Mouse (Mus musculus): ENCODE measurements around the gene 9130409I23Rik.
A peak's percentile ranks its signal among the peaks of the same experiment; 100 is the strongest.
"Not testable (repeated sequence)": the region's sequence is repeated elsewhere in the genome, so short reads cannot be mapped to it uniquely, and the experiment has no call there.

Gene 9130409I23Rik

GRCm38 (mm10) chr1:181035015-181035778 lies 15.8 kb upstream of the 9130409I23Rik start:
- not testable (repeated sequence) for DNase-seq

GRCm38 (mm10) chr1:181037623-181038022 lies 13.4 kb upstream of the 9130409I23Rik start:
- peak; percentile 33 to 45 for DNase-seq

- DNase-seq, result peak in 1 of 2 experiments; percentile 57
Measured at GRCm38 (mm10) chr1:181039652-181040051, 11.4 kb upstream of the 9130409I23Rik start.

- no peak for DNase-seq
Measured at GRCm38 (mm10) chr1:181047520-181047919, 3.5 kb upstream of the 9130409I23Rik start.

DNA sequence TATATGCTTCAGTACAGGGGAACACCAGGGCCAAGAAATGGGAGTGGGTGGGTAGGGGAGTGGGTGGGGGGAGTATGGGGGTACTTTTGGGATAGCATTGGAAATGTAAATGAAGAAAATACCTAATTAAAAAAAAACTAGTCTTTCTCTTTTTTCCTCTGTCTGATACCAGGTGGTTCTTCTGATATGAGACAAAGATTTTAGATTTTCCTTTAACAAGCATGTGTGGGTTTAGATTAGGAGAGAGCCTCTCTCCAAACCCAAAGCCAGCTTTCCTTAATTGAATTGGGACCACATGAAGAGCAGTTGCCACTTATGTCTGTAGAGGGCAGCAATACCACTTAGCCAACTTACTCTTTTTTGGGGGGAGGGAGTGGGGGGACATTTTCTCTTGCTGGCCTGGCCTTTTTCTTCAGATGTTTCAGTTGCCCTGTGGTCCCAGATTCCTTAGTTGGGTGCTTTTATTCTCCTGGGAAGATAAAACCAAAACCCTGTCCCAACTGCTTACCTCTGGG lies 1.7 kb upstream of the 9130409I23Rik start:
- no peak for DNase-seq

DNA sequence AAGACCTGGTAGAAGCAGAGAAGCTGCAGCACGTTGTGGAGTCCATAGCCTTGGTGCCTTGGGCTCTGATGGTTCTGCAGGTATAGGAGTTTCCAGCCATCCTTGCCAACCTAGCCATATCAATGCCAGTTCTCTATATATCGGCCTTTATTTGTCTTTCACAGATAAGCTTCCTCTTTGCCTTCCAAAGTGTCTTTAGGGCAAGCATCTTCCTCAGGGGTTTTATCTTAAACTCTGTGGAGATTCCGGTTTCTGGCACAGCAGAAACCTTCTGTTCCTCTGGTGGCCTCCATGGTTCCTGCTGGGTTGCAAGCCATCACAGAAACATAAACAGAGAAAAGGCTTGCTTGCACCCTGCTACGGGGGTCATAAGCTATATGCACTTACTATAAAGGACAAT lies 1.9 kb downstream of the 9130409I23Rik start:
- no peak for DNase-seq

DNA sequence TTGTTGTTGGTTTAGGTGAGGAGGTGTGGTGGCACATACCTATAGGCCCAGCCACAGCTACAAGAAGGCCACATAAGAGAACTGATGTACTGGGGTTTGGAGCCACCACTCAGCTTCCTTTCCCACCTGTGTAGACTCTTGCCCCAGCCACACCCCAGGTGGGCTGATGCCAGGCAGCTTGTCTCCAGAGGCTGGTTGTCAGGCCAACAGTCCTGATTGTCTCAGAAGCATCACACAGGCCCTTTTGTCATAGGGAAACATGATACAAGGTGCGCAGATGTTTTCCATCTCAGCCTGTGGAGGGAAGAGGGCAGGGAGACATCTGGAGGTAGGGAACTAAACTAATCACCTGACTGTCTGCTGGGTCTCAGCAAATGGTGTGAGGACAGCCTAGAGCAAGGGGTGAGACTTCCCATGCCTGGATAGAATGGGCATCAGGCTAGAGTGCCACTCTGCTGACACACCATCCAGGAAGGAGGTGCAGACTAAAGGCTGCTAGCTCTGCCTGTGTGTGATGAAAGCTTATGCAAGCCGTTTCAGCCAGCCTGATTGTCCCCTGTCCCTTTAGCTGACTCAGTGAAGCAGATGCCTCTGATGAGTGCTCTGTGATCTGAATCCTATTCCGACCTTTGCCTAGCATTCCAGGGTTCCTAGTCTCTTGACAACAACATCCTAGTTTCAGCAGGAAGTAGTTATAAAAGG lies 10.9 kb downstream of the 9130409I23Rik start:
- DNase-seq, result no peak

DNA sequence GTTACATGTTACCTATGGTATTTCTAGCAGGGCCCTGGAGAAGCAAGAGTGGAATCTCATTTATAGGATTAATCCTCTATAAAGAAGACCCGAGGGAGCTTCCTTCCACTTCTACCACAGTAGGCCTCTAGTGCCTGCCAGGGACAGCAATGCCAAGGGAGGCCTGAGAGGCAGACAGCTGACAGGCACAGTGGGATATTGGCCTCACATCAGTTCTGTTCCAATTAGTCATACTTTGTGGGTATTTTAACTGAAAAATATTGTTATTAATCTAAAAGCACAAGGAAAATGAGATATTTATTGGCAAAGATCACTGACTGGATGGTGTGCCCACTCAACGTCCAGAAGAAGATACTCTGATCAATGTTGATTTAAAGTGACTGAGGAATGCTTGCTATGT lies 13.0 kb downstream of the 9130409I23Rik start:
- no peak for DNase-seq

GRCm38 (mm10) chr1:181064648-181065047 lies 13.6 kb downstream of the 9130409I23Rik start:
- DNase-seq, result no peak

- no peak for DNase-seq
Measured at GRCm38 (mm10) chr1:181068344-181068743, 17.3 kb downstream of the 9130409I23Rik start.

DNA sequence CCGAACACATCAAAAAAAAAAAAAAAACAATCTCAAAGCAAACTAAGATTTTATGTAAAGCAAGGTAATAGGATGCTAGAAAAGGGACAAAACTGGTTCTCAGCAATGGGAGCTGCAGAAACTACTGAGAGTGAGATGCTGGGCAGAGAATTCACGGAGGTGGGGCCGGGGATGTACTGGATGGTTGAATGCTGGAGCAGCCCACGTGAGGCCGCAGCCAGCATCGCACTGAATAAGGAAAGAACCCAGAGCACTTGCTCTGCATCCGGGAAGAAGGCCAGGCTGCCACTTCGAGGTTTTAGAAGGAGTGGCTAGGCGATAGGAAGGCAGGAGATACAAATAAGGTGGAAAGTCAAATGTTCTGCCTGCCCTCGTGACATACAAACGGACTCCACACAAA lies 18.6 kb downstream of the 9130409I23Rik start:
- no peak for DNase-seq

- DNase-seq, result no peak
Measured at GRCm38 (mm10) chr1:181073075-181073474, 22.0 kb downstream of the 9130409I23Rik start.

DNA sequence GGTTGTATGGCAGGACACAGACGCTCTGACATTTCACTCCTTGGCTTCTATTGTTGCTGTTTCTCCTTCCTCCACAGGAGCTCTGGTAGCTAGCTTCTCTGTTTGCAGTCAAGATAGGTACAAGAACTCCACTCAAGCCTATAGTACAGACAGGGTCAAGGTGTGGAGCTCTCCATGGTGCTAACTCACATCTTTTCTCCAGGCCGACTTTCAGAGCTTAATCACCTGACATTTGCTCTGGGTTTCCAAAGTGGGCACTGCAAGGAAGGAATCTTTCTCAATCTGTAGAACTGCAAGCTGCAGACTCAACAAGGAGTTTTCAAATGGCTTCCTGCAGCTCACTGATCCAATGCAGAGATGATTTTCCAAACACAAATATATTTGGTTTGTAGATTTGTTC lies 33.0 kb downstream of the 9130409I23Rik start:
- peak in 1 of 2 experiments; percentile 12 for DNase-seq

DNA sequence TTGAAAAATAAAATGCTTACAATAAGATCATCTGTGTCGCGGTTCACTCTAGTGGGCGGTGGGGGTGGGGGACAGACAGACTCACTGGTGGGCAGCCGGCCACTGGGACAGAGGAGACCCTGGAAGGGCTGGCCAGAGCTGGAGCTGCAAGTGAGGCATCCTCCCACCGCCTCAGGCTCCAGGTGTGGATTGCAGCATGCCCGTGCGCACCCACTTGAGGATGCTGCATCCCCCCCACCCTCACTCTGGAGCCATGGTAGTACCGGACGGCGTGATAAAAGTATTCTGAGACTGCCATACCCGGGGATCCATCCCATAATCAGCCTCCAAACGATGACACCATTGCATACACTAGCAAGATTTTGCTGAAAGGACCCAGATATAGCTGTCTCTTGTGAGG lies 39.0 kb downstream of the 9130409I23Rik start:
- DNase-seq, result no peak
